Mouse (Mus musculus) G1E (cell line): ENCODE results near the gene Ltbp2.

ENCODE experiments used
- CTCF ChIP-seq: IDR thresholded peaks from 2 replicates; pipeline ENCODE4 v1.5.1; 2012; ENCODE audit warnings: low read depth, low read length, inconsistent platforms, mixed read lengths
- GATA1 ChIP-seq: IDR thresholded peaks from 2 replicates; pipeline ENCODE4 v1.6.1; 2012; ENCODE audit warnings: borderline replicate concordance, low read length, inconsistent platforms, mixed read lengths
- GATA2 ChIP-seq: IDR thresholded peaks from 2 replicates; pipeline ENCODE4 v1.6.1; 2012; ENCODE audit warnings: low read depth, low read length, inconsistent platforms, borderline replicate concordance
- POLR2AphosphoS5 ChIP-seq: IDR thresholded peaks from 2 replicates; pipeline ENCODE4 v1.6.1; 2012; ENCODE audit warnings: low read depth, low read length, inconsistent platforms; ENCODE audit not compliant: insufficient replicate concordance
- TAL1 ChIP-seq: conservative IDR thresholded peaks from 2 replicates; pipeline ENCODE4 v1.6.1; 2012; ENCODE audit warnings: low read depth, low read length, inconsistent platforms, mixed read lengths

DNA sequence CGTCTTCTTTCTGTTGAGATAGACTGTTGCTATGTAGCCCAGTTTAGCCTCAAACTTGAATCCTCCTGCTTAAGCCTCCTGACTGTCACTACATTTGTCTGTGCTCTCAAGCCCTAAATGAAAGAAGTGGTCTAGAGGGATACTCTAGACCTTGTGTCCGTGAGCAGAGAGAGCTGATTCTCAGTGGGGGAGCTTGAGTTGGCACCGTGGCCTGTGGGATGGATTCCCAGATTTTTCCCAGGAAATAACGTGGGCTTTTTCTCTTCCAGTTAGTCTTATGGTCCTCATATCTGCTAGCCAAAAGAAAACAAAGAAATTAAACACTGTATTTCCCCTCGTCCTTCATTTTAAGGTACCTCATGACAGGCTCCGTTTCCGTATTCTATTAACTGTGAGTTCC, 24.0 kb upstream of the Ltbp2 start:
- TF ChIP-seq CTCF (no peak), TAL1 (no peak), GATA2 (no peak), GATA1 (no peak), POLR2AphosphoS5 (no peak)
